Mouse (Mus musculus): ENCODE measurements at regions not wholly inside any gene's neighbourhood (a gene's known extent, or its start where the extent isn't known, plus 50 kb on each side); places are given as distances from the start of the nearest gene placed in this dataset.
A peak's percentile ranks its signal among the peaks of the same experiment; 100 is the strongest.
"Not testable (repeated sequence)": the region's sequence is repeated elsewhere in the genome, so short reads cannot be mapped to it uniquely, and the experiment has no call there.

- DNase-seq = no peak
Measured at GRCm38 (mm10) chr6:73676979-73677378, 207.5 kb upstream of the 4931417E11Rik start.

- no peak for DNase-seq
Measured at GRCm38 (mm10) chr6:73669401-73669800, 199.9 kb upstream of the 4931417E11Rik start.

GRCm38 (mm10) chr6:73658988-73659387 is 189.5 kb upstream of the 4931417E11Rik start:
- no peak for DNase-seq

- DNase-seq = no peak
Measured at GRCm38 (mm10) chr6:73645378-73645777, 175.9 kb upstream of the 4931417E11Rik start.

GRCm38 (mm10) chr6:73644778-73645267 is 175.4 kb upstream of the 4931417E11Rik start:
- DNase-seq = no peak

- no peak for DNase-seq
Measured at GRCm38 (mm10) chr6:73628600-73628999, 159.1 kb upstream of the 4931417E11Rik start.

- DNase-seq = no peak
Measured at GRCm38 (mm10) chr6:73626451-73626850, 157.0 kb upstream of the 4931417E11Rik start.

GRCm38 (mm10) chr6:73624211-73624610 is 154.7 kb upstream of the 4931417E11Rik start:
- DNase-seq = peak; percentile 49 to 67

GRCm38 (mm10) chr6:73621839-73622426 is 152.5 kb upstream of the 4931417E11Rik start:
- no peak for DNase-seq

- DNase-seq = no peak
Measured at GRCm38 (mm10) chr6:73612266-73612665, 142.8 kb upstream of the 4931417E11Rik start.

GRCm38 (mm10) chr6:73611839-73612238 is 142.4 kb upstream of the 4931417E11Rik start:
- no peak for DNase-seq

- DNase-seq = no peak
Measured at GRCm38 (mm10) chr6:73610048-73610624, 140.7 kb upstream of the 4931417E11Rik start.

GRCm38 (mm10) chr6:73587686-73588085 is 118.2 kb upstream of the 4931417E11Rik start:
- DNase-seq = peak; percentile 4 to 5

- DNase-seq = no peak
Measured at GRCm38 (mm10) chr6:73576708-73577107, 107.2 kb upstream of the 4931417E11Rik start.

GRCm38 (mm10) chr6:73560000-73560399 is 90.5 kb upstream of the 4931417E11Rik start:
- no peak for DNase-seq

- no peak for DNase-seq
Measured at GRCm38 (mm10) chr6:73530559-73530958, 61.1 kb upstream of the 4931417E11Rik start.

GRCm38 (mm10) chr6:73530098-73530497 is 60.6 kb upstream of the 4931417E11Rik start:
- no peak for DNase-seq

GRCm38 (mm10) chr6:73523658-73524057 is 54.2 kb upstream of the 4931417E11Rik start:
- peak in 1 of 2 experiments; percentile 15 for DNase-seq

GRCm38 (mm10) chr6:73519894-73520293 is 50.4 kb upstream of the 4931417E11Rik start:
- not testable (repeated sequence) for DNase-seq
